Mouse (Mus musculus): ENCODE measurements around the gene Sumf1. TPM values are rescaled to one million over a fixed set of nuclear protein-coding genes. Genes with fewer than 3 reads are reported as not detected.

The Sumf1 gene
- polyA plus RNA-seq, 1 experiment from 2014 or later: 15.9 TPM

- Histone ChIP-seq H3K27ac (replicated peaks) (no peak overlapping the region), H3K36me3 (no peaks in the 10 kb centered on the region), H3K4me2 (replicated peaks) (no peak overlapping the region), H3K9ac (replicated peaks) (no peak overlapping the region), H3K4me1 (no peaks in the 10 kb centered on the region), H3K4me3 (no peak overlapping the region), H3K9me3 (no peaks in the 10 kb centered on the region), H3K27me3 (no peaks in the 10 kb centered on the region)
- no peak for ATAC-seq (ENCODE audit: low FRiP score, low read depth)
- 91% methylated on average over 7 of the region's 7 CpGs for WGBS
These were observed 12.9 kb upstream of the Sumf1 start for GRCm38 (mm10) chr6:108198286-108198685.

GRCm38 (mm10) chr6:108197117-108197516 is 11.7 kb upstream of the Sumf1 start:
- Histone ChIP-seq H3K36me3 (no peaks in the 10 kb centered on the region), H3K9me3 (no peaks in the 10 kb centered on the region), H3K27ac (replicated peaks) (no peak overlapping the region), H3K9ac (replicated peaks) (no peak overlapping the region), H3K4me3 (no peak overlapping the region), H3K4me2 (replicated peaks) (no peak overlapping the region), H3K27me3 (no peaks in the 10 kb centered on the region), H3K4me1 (no peaks in the 10 kb centered on the region)
- no peak for ATAC-seq (ENCODE audit: low FRiP score, low read depth)
- 88% methylated on average over 4 of the region's 4 CpGs for WGBS

DNA sequence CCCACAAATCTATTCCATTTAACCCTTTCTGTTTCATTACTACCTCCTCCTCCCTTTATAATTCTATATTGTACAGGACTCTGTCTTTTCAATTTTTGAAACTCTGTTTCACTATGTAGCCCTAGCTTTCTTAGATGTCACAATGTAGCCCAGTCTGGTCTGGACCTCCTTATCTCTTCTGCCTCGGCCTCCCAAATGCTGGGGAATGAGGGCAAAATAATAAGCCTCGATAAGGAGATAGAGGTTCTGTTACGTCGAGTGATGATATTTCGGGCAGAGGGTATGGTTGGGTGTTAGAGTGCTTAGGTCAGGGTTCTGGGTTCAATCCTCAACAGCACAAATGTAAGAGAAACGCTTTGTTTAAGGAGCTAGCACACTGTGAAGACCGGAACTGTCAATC is 11.3 kb upstream of the Sumf1 start:
- Histone ChIP-seq H3K36me3 (no peaks in the 10 kb centered on the region), H3K27ac (replicated peaks) (no peak overlapping the region), H3K4me1 (no peaks in the 10 kb centered on the region), H3K9me3 (no peaks in the 10 kb centered on the region), H3K4me2 (replicated peaks) (no peak overlapping the region), H3K9ac (replicated peaks) (no peak overlapping the region), H3K27me3 (no peaks in the 10 kb centered on the region), H3K4me3 (no peak overlapping the region)
- WGBS: 86% methylated on average over 7 of the region's 7 CpGs
- no peak for ATAC-seq (ENCODE audit: low FRiP score, low read depth)

DNA sequence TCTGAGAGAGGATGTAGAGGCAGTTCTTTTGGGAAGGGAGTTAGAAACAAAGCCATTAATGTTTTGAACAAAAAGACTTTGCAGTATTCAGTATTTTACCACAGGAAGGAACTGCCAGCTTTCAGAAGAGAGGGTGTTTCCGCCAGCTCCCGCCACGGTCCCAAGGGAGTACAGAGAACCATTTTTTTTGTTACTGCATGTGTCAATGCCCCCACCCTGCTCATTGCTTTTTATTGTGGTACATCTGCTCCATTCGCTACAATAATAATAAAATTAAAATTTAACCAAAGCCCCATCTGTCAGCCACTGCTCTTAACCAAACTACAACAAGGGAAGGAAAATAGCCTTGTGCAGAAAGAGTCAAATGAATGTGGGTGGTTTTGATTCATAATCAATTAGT is 7.2 kb upstream of the Sumf1 start:
- Histone ChIP-seq H3K27me3 (peaks cover 8% of the 10 kb centered on the region; the same call in 1 of the 2 replicates), H3K9me3 (no peaks in the 10 kb centered on the region), H3K4me1 (no peaks in the 10 kb centered on the region), H3K4me3 (no peak overlapping the region), H3K36me3 (no peaks in the 10 kb centered on the region), H3K27ac (replicated peaks) (no peak overlapping the region), H3K4me2 (replicated peaks) (no peak overlapping the region), H3K9ac (replicated peaks) (no peak overlapping the region)
- ATAC-seq (ENCODE audit: low FRiP score, low read depth): no peak
- WGBS: 79% methylated on average over 4 of the region's 4 CpGs

GRCm38 (mm10) chr6:108190690-108191089 is 5.3 kb upstream of the Sumf1 start:
- Histone ChIP-seq H3K4me1 (no peaks in the 10 kb centered on the region), H3K9ac (replicated peaks) (no peak overlapping the region), H3K36me3 (no peaks in the 10 kb centered on the region), H3K9me3 (no peaks in the 10 kb centered on the region), H3K27ac (replicated peaks) (no peak overlapping the region), H3K4me2 (replicated peaks) (no peak overlapping the region), H3K4me3 (no peak overlapping the region), H3K27me3 (peaks cover 8% of the 10 kb centered on the region; the same call in 1 of the 2 replicates)
- 93% methylated on average over 1 of the region's 1 CpGs for WGBS
- no peak for ATAC-seq (ENCODE audit: low FRiP score, low read depth)

GRCm38 (mm10) chr6:108185685-108186009 is 265 bp upstream of the Sumf1 start:
- H3K4me3 ChIP-seq: peak overlapping the region; percentile 68
- H3K27me3 ChIP-seq: peaks cover 8% of the 10 kb centered on the region; the same call in 1 of the 2 replicates
- H3K4me1 ChIP-seq: peaks cover 10% of the 10 kb centered on the region
- peak overlapping the region; percentile 82; the same call in 1 of the 2 replicates for H3K9ac ChIP-seq (replicated peaks)
- H3K27ac ChIP-seq (replicated peaks): no peak overlapping the region
- ATAC-seq (ENCODE audit: low FRiP score, low read depth): no peak
- H3K9me3 ChIP-seq: no peaks in the 10 kb centered on the region
- peak overlapping the region; percentile 91 for H3K4me2 ChIP-seq (replicated peaks)
- H3K36me3 ChIP-seq: no peaks in the 10 kb centered on the region
- WGBS: 18% methylated on average over 4 of the region's 4 CpGs

DNA sequence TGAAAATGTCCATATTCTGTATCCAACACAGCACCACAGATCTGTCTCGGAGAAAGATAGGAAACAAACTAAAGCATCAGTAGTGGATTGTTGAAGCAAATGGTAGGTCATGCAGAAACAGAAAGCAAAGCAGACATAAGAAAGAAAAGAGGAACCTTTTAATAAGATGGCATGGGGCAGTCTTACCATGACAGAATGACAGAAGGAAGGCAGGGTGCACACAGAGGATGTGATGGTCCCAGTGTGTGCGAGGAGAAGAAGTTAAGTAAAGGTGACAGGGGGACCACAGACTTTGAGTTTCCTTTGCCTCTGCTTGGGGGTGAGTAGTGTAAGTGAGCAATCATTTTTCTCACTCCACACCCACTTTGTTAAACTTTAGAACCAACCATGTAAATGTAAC is 6.3 kb downstream of the Sumf1 start:
- no peak for ATAC-seq (ENCODE audit: low FRiP score, low read depth)
- Histone ChIP-seq H3K27ac (replicated peaks) (no peak overlapping the region), H3K9me3 (no peaks in the 10 kb centered on the region), H3K27me3 (no peaks in the 10 kb centered on the region), H3K4me2 (replicated peaks) (no peak overlapping the region), H3K9ac (replicated peaks) (no peak overlapping the region), H3K4me3 (no peak overlapping the region), H3K4me1 (0 out of 2 replicates have a peak, but pooled peaks cover under 1% of the 10 kb centered on the region), H3K36me3 (0 out of 2 replicates have a peak, but pooled peaks cover 8% of the 10 kb centered on the region)
- 91% methylated on average over 2 of the region's 2 CpGs for WGBS

DNA sequence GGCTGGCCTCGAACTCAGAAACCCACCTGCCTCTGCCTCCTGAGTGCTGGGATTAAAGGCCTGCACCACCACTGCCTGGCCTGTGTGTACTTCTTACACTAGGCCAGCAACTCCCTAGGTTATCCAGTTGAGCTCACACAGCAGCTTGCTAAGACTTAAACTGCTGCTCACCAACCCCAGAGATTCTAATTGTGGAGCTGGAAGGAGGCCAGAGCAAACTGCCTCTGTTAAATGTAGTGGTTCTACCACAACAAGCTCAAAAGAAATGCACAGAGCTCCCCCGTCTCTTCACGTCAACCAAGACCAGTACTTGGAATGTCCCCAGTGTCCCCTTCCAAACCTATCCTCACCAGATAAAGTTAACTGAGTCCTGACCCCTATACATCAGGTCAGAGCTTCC is 11.2 kb downstream of the Sumf1 start:
- H3K4me3 ChIP-seq: no peak overlapping the region
- H3K9ac ChIP-seq (replicated peaks): no peak overlapping the region
- H3K27ac ChIP-seq (replicated peaks): no peak overlapping the region
- WGBS: 97% methylated on average over 3 of the region's 3 CpGs
- H3K4me2 ChIP-seq (replicated peaks): no peak overlapping the region
- H3K27me3 ChIP-seq: no peaks in the 10 kb centered on the region
- H3K36me3 ChIP-seq: peaks cover 30% of the 10 kb centered on the region
- no peaks in the 10 kb centered on the region for H3K9me3 ChIP-seq
- H3K4me1 ChIP-seq: no peaks in the 10 kb centered on the region
- ATAC-seq (ENCODE audit: low FRiP score, low read depth): no peak

DNA sequence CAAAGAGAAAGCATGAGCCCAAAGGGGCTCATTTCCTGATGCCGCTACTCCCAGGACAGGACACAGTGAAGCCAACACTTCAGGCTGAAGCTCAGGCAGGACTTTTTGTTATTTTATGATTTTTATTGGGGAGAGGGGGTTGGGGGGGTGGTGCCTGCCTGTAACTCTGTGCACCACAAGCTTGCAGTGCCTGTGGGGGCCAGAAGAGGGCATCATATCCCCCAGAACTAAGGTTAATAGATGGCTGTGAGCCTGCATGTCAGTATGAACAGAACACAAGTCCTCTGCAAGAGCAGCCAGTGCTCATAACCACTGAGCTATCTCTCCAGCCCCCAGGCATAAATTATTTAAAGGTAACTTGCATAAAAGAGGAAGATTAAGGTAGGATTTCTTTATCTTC is 13.2 kb downstream of the Sumf1 start:
- H3K4me1 ChIP-seq: no peaks in the 10 kb centered on the region
- H3K27ac ChIP-seq (replicated peaks): no peak overlapping the region
- no peak overlapping the region for H3K4me2 ChIP-seq (replicated peaks)
- no peak for ATAC-seq (ENCODE audit: low FRiP score, low read depth)
- H3K9ac ChIP-seq (replicated peaks): no peak overlapping the region
- no peak overlapping the region for H3K4me3 ChIP-seq
- 96% methylated on average over 1 of the region's 1 CpGs for WGBS
- no peaks in the 10 kb centered on the region for H3K27me3 ChIP-seq
- H3K9me3 ChIP-seq: no peaks in the 10 kb centered on the region
- H3K36me3 ChIP-seq: peaks cover 30% of the 10 kb centered on the region

DNA sequence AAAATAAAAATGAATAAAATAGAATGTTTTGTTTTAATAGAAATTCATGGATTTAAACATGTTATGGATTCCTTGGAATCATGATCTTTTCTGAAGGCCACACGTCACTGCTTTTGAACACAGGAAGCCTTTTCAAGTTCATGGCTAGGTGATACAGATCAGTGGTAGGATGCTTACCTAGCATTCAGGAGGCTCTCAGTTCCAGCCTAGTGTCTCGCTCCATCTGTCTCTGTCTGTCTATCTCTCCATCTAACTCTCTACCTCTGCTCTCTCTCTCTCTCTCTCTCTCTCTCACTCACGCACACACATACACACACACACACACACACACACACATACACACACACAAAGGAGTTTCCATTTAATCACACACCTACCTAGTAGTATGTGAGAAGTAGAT is 15.9 kb downstream of the Sumf1 start:
- Histone ChIP-seq H3K4me1 (no peaks in the 10 kb centered on the region), H3K4me3 (no peak overlapping the region), H3K27me3 (no peaks in the 10 kb centered on the region), H3K4me2 (replicated peaks) (no peak overlapping the region), H3K27ac (replicated peaks) (no peak overlapping the region), H3K9me3 (no peaks in the 10 kb centered on the region), H3K36me3 (peaks cover 26% of the 10 kb centered on the region), H3K9ac (replicated peaks) (no peak overlapping the region)
- 87% methylated on average over 3 of the region's 3 CpGs for WGBS
- ATAC-seq (ENCODE audit: low FRiP score, low read depth): no peak

DNA sequence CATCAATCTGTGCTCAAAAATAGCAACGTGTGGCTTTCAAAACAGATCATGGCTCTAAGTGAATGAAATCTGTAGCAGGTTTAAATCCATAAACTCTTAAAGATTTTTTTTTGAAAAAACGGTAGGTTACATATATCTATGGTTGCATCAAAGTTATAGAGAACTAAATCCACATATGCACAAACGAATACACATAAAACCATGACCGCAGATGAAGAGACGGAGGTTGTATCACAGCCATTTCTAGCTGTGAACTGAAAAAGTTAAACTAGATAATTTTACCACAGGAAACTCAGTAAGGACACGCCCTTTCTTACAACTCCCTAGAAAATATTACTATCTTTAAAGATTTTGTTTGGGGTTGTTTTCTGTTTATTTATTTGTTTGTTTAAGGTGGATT is 16.7 kb downstream of the Sumf1 start:
- no peaks in the 10 kb centered on the region for H3K4me1 ChIP-seq
- no peak for ATAC-seq (ENCODE audit: low FRiP score, low read depth)
- no peak overlapping the region for H3K4me2 ChIP-seq (replicated peaks)
- H3K27me3 ChIP-seq: no peaks in the 10 kb centered on the region
- H3K9ac ChIP-seq (replicated peaks): no peak overlapping the region
- no peaks in the 10 kb centered on the region for H3K9me3 ChIP-seq
- H3K27ac ChIP-seq (replicated peaks): no peak overlapping the region
- H3K36me3 ChIP-seq: peaks cover 19% of the 10 kb centered on the region
- 91% methylated on average over 6 of the region's 6 CpGs for WGBS
- H3K4me3 ChIP-seq: no peak overlapping the region

DNA sequence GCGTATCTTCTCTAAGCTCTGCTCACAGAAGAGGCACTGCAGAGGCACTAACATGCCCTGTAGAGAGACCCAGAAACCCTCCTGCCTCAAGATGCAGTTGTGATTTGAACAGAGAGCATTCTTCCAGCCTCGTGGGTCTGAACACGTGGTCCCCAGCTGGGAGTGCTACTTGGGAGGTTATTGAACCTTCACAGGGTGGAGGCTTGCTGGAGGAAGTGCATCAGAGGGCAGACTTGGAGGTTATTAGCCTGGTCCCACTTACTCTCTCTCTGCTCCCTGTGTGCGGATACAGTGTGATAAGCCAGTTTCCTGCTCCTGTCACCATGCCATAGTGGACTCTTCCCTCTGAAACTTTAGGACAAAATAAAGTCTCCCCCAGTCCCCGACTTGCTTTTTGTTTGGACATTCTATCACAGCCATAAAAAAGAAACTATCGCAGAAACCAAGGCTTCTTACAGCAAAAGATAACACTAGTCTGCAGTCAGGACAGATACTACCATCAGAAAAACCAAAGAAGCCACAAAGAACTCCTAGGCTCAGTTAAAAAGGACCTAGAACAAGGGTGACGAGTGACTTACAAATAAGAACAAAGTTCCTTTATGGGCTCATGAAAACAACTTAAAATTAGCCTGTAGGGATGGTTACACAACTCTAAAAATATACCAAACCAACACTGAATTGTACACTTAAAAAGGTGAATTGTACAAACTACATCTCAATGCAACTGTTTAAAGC is 17.3 kb downstream of the Sumf1 start:
- 82% methylated on average over 7 of the region's 7 CpGs for WGBS
- ATAC-seq (ENCODE audit: low FRiP score, low read depth): no peak

DNA sequence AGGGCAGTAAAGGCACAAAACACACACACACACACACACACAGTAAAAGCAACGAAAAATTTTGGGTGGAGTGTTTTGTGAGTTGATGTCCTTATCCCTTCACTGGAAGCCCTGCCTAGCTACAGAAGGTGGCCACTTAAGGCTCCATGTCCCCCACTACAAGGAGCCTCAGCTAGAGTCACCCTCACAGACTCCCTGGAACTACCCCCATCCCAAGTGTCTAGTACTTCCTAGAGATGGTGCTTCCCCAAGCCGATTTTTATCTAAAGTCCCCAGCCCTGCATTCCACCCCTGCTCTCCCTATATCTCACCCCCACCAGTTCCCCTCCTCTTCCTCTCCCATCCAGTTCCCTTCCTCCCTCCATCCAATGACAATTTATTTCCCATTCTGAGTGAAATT is 19.8 kb downstream of the Sumf1 start:
- Histone ChIP-seq H3K27me3 (no peaks in the 10 kb centered on the region), H3K9me3 (no peaks in the 10 kb centered on the region), H3K36me3 (no peaks in the 10 kb centered on the region), H3K4me2 (replicated peaks) (no peak overlapping the region), H3K9ac (replicated peaks) (no peak overlapping the region), H3K4me3 (no peak overlapping the region), H3K27ac (replicated peaks) (no peak overlapping the region), H3K4me1 (no peaks in the 10 kb centered on the region)
- 85% methylated on average over 2 of the region's 2 CpGs for WGBS
- ATAC-seq (ENCODE audit: low FRiP score, low read depth): no peak

More for the DNA sequence above, 17.3 kb downstream of the Sumf1 start:
- H3K4me1 ChIP-seq: no peaks in the 10 kb centered on the region
- H3K9ac ChIP-seq (replicated peaks): no peak overlapping the region
- H3K4me2 ChIP-seq (replicated peaks): no peak overlapping the region
- H3K9me3 ChIP-seq: no peaks in the 10 kb centered on the region
- H3K36me3 ChIP-seq: peaks cover 13% of the 10 kb centered on the region
- no peak overlapping the region for H3K4me3 ChIP-seq
- H3K27me3 ChIP-seq: no peaks in the 10 kb centered on the region
- H3K27ac ChIP-seq (replicated peaks): no peak overlapping the region
